Mouse (Mus musculus): ENCODE measurements around the gene Tmed2.

DNA sequence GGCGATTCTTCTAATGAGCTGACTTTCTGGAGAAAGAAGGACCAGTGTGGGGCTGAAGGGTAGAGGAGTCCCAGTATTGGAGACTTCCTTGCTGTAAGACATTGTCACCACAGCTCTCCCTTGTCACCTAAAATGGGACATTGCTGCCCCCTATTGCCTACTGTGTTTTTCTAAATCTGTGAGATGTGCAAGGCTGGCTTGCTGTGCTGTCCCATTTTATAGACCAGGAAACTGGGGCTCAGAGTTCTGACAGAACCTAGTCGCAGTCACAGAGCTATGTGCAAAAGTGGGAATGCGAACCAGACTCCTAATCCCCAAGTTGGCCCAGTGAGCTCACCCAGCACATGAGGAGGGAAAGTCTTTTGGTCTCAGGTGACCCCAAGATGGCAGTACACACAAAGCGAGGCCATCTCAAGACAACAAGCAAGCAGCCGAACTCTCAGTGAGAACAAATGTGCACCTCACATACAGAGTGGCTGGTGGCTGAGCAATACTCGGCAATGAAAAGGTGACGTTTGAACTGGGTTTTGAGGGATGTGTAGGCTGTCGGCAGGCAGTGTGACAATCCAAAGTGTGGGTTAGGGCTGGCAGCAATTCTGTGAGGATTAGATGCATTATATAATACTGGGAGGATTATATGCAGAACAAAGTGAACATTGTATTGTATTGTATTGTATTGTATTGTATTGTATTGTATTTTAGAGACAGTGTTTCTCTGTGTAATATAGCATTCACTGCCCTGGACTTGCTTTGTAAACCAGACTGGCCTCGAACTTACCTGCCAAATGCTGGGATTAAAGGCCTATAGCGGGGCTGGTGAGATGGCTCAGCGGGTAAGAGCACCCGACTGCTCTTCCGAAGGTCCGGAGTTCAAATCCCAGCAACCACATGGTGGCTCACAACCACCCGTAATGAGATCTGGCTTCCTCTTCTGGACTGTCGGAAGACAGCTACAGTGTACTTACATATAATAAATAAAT, 1.4 kb upstream of the Tmed2 start:
- TF ChIP-seq CTCF (IDR thresholded peaks at IDR 0.05; ENCODE audit: low read depth), result peak; percentile 74
- TF ChIP-seq EP300 (IDR thresholded peaks at IDR 0.05; ENCODE audit: low read depth), result no peak
